Mouse (Mus musculus) myocyte (in vitro differentiated cells): ENCODE measurements at regions not wholly inside any gene's neighbourhood (a gene's known extent, or its start where the extent isn't known, plus 50 kb on each side); places are given as distances from the start of the nearest gene placed in this dataset.

Source experiments
- CEBPB ChIP-seq: IDR thresholded peaks from 2 replicates; pipeline ENCODE4 v1.6.1; 2011; ENCODE audit warnings: mild to moderate bottlenecking, moderate library complexity; ENCODE audit not compliant: poor library complexity, insufficient read depth, severe bottlenecking
- E2F4 ChIP-seq: IDR thresholded peaks from one replicate; pipeline ENCODE4 v1.6.1; 2011; ENCODE audit warnings: mild to moderate bottlenecking, control low read depth, moderate library complexity; ENCODE audit not compliant: insufficient read depth
- MAX ChIP-seq: IDR thresholded peaks from one replicate; pipeline ENCODE4 v1.6.1; 2011; ENCODE audit warnings: low read depth, mild to moderate bottlenecking, control low read depth
- MYOD1 ChIP-seq, 3 experiments: IDR thresholded peaks; one replicate each; pipeline ENCODE4 v1.6.1; 2011; ENCODE audit warnings: control low read depth in 2 of 3, low read depth in 2 of 3, mild to moderate bottlenecking in 2 of 3, moderate library complexity in 1 of 3; ENCODE audit not compliant: insufficient read length in 2 of 3, control insufficient read depth in 1 of 3
- MYOG ChIP-seq, 3 experiments: IDR thresholded peaks; one replicate each; pipeline ENCODE4 v1.6.1; 2011; ENCODE audit warnings: control low read depth in 2 of 3, low read depth in 2 of 3, mild to moderate bottlenecking in 2 of 3; ENCODE audit not compliant: insufficient read length in 2 of 3, control insufficient read depth in 1 of 3, insufficient read depth in 1 of 3
- POLR2A ChIP-seq: IDR thresholded peaks from one replicate; pipeline ENCODE4 v1.6.1; 2011; ENCODE audit warnings: low read depth, mild to moderate bottlenecking, control low read depth, moderate library complexity; ENCODE audit not compliant: insufficient read length
- POLR2AphosphoS2 ChIP-seq: IDR thresholded peaks from one replicate; pipeline ENCODE4 v1.6.1; 2011; ENCODE audit warnings: low read depth, control low read depth; ENCODE audit not compliant: insufficient read length
- SRF ChIP-seq: IDR thresholded peaks from one replicate; pipeline ENCODE4 v1.6.1; 2011; ENCODE audit warnings: low read depth; ENCODE audit not compliant: control insufficient read depth, insufficient read length
- TCF12 ChIP-seq: IDR thresholded peaks from one replicate; pipeline ENCODE4 v1.6.1; 2011; ENCODE audit warnings: mild to moderate bottlenecking, control low read depth; ENCODE audit not compliant: poor library complexity, insufficient read depth, severe bottlenecking
- TCF3 ChIP-seq: IDR thresholded peaks from one replicate; pipeline ENCODE4 v1.6.1; 2011; ENCODE audit warnings: low read depth, control low read depth; ENCODE audit not compliant: insufficient read length
- USF1 ChIP-seq: IDR thresholded peaks from one replicate; pipeline ENCODE4 v1.6.1; 2011; ENCODE audit warnings: low read depth, mild to moderate bottlenecking, control low read depth, moderate library complexity

DNA sequence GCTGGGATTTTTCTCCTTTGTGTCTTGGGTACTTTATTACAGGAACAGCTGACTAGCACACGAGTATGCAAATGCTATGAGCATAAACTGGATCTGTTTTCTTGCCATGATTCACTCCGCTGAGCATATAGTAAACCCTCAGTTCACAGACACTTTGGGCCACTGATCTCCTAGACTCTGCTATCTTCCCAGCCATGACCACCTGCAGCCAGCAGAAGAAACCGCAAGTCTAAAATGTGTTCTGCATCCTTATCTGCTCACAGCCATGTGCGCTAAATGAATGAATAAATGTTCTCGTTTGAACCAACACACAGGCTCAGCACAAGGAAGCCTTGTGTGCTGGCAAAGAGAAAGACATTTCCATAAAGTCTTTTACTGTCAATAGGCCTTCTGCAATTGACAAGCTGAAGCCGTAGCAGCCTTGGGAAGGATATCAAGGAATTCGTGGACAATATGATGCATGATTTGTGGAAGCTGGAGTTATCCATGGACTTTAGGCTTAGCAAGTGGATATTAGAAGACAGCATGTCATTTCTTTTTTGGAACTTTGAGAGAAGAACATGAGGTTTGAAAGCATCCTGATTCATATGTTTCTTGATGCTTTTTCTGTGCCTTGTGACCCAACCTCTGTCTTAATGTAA, 127.2 kb downstream of the Tcp10c start:
- TF ChIP-seq E2F4 (no peak), MAX (no peak), TCF12 (no peak), MYOG (IDR thresholded peaks at IDR 0.05; ENCODE audit: control insufficient read depth in 1 of 3, insufficient read depth in 1 of 3, insufficient read length in 2 of 3, low read depth in 2 of 3) (no peak), POLR2A (no peak), MYOD1 (IDR thresholded peaks at IDR 0.05; ENCODE audit: control insufficient read depth in 1 of 3, insufficient read length in 2 of 3, low read depth in 2 of 3) (no peak), POLR2AphosphoS2 (no peak), USF1 (no peak), CEBPB (no peak), TCF3 (no peak), SRF (no peak)
